Mouse (Mus musculus) thymus, adult 2 months (tissue): ENCODE data around the gene Egln3. TPM values are rescaled to one million over a fixed set of nuclear protein-coding genes. Genes with fewer than 3 reads are reported as not detected.

Source experiments
- DNase-seq: peaks from one replicate; pipeline ENCODE4 v3.0.0; 2021
- H3K27ac ChIP-seq: fragments of 200-500 bp; 2 replicates; pipeline ENCODE4 v1.5.1; 2012; ENCODE audit warnings: low read length, control low read depth; ENCODE audit not compliant: control insufficient read depth, insufficient read depth
- H3K27me3 ChIP-seq: fragments of 200-500 bp; 2 replicates; pipeline ENCODE4 v1.6.1; 2012; ENCODE audit warnings: mild to moderate bottlenecking, low read length, moderate library complexity, mixed read lengths; ENCODE audit not compliant: control insufficient read depth, insufficient read depth
- H3K36me3 ChIP-seq: fragments of 200-500 bp; 2 replicates; pipeline ENCODE4 v1.6.1; 2012; ENCODE audit warnings: mild to moderate bottlenecking, low read length, moderate library complexity; ENCODE audit not compliant: control insufficient read depth, insufficient read depth
- H3K4me1 ChIP-seq: fragments of 200-500 bp; replicated peaks from 2 replicates; pipeline ENCODE4 v1.6.1; 2012; ENCODE audit warnings: low read length; ENCODE audit not compliant: control insufficient read depth, insufficient read depth
- H3K4me3 ChIP-seq: fragments of 200-500 bp; 2 replicates; pipeline ENCODE4 v1.5.1; 2012; ENCODE audit warnings: mild to moderate bottlenecking, low read length, control low read depth, moderate library complexity; ENCODE audit not compliant: control insufficient read depth, insufficient read depth
- CTCF ChIP-seq: fragments of 200-500 bp; IDR thresholded peaks from 2 replicates; pipeline ENCODE4 v1.5.1; 2012; ENCODE audit warnings: mild to moderate bottlenecking, control low read depth, low read length, moderate library complexity, borderline replicate concordance; ENCODE audit not compliant: control insufficient read depth, poor library complexity, insufficient read depth; ENCODE audit errors: extremely low read depth
- POLR2A ChIP-seq: fragments of 200-500 bp; IDR thresholded peaks from 2 replicates; pipeline ENCODE4 v1.6.1; 2012; ENCODE audit warnings: mild to moderate bottlenecking, low read length, control low read depth, moderate library complexity; ENCODE audit not compliant: control insufficient read depth, poor library complexity, insufficient read depth; ENCODE audit errors: extremely low read depth
- WGBS: fragments of 180-500 bp; shearing (Covaris S2); methylation state at CpG from one replicate; pipeline ENCODE4 v1.1.7; 2018; 5-methylcytosine and 5-hydroxymethylcytosine counted together
- polyA plus RNA-seq: library from polyadenylated mRNA; depleted of rRNA; stranded (reverse); fragments of >200 nt; gene quantifications from 2 replicates; pipeline ENCODE4 v1.2.3, GENCODE M21; 2012

Egln3 gene
- polyA plus RNA-seq, 1 experiment: 26.1 TPM

DNA sequence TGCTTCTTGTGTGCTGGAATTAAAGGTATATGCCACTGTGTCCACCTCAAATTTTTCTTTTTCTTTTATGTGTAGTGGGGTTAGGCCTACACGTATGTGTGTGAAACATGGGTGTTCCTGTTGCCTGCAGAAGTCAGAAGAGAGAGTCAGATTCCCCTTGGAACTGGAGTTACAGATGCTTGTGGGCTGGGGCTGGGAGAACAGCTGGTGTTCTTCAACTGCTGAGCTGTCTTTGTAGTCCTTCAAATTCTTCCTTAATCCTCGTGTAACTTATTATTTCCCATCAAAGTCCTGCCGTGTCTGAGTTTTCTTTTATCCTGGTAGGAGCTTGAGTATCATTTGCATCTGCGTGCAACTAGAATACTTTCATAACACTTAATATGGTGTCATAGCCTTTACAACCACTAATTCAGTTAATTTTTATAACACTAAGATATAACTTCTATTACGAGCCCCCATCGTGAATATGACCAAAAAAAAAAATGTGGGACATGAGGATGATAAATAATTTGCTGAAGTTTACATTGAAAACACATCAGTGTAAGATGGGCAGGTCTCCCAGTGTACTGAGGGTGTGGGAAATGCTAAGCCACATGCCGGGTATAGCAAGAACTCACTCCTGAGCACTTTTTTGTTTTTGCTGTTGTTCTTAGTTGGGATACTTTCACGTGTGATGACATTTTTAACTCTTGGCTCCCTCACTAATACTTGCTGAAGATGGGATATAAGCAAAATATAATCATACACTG lies 4.9 kb upstream of the Egln3 start:
- Histone ChIP-seq H3K27me3 (no peaks in the 10 kb centered on the region), H3K4me3 (no peak overlapping the region), H3K27ac (no peak overlapping the region), H3K4me1 (peaks cover 2% of the 10 kb centered on the region), H3K36me3 (no peaks in the 10 kb centered on the region)
- TF ChIP-seq CTCF (no peak), POLR2A (no peak)
- no peak for DNase-seq
- WGBS: 80% methylated on average over 8 of the region's 8 CpGs

DNA sequence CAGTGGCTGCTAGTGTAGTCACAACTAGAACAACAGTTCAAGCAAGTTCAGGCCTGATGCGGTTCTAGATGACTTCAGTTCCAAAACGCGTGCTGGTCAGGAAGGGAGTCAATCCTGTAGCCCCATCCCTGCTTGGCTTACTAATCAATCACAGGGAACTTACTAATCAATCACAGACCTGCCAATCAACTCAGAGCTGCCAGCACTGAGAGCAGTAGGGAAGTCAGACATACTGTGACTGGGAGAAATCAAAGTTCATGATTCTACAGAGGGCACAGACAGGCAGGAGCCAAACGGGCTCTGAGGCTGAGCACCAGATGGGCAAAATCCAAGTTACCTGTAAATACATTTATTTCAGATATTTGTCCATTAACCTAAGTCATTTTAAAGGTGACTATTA lies 2.1 kb upstream of the Egln3 start:
- TF ChIP-seq CTCF (no peak), POLR2A (no peak)
- H3K4me3 ChIP-seq: no peak overlapping the region
- H3K36me3 ChIP-seq: no peaks in the 10 kb centered on the region
- no peaks in the 10 kb centered on the region for H3K27me3 ChIP-seq
- H3K4me1 ChIP-seq: peaks cover 5% of the 10 kb centered on the region
- H3K27ac ChIP-seq: no peak overlapping the region
- DNase-seq: no peak
- WGBS: 97% methylated on average over 4 of the region's 4 CpGs

DNA sequence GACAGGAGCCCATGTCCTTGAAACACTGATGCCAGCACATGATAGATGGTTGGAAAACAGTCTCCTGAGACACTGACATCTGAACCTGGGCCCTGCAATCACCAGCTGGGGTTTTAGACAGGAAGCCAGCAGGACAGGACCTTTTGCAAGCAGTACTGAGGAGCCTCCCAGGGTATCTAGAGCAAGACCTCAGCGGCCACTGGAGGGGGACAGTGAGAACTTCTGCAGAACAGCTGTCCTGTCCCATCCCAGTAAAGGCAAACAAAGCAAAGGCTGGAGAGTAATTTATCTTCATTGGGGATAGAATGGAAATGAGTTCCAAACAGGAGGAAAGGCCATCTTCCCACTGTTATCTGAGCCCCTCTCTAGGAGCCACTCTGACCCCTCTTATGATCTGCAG lies 1.5 kb upstream of the Egln3 start:
- H3K27me3 ChIP-seq: no peaks in the 10 kb centered on the region
- peaks cover 6% of the 10 kb centered on the region for H3K4me1 ChIP-seq
- DNase-seq: peak; percentile 77
- 3% methylated on average over 1 of the region's 1 CpGs for WGBS
- H3K36me3 ChIP-seq: no peaks in the 10 kb centered on the region
- H3K27ac ChIP-seq: no peak overlapping the region
- H3K4me3 ChIP-seq: no peak overlapping the region
- TF ChIP-seq POLR2A (no peak), CTCF (peak; percentile 52; the same call in 1 of the 2 replicates)

DNA sequence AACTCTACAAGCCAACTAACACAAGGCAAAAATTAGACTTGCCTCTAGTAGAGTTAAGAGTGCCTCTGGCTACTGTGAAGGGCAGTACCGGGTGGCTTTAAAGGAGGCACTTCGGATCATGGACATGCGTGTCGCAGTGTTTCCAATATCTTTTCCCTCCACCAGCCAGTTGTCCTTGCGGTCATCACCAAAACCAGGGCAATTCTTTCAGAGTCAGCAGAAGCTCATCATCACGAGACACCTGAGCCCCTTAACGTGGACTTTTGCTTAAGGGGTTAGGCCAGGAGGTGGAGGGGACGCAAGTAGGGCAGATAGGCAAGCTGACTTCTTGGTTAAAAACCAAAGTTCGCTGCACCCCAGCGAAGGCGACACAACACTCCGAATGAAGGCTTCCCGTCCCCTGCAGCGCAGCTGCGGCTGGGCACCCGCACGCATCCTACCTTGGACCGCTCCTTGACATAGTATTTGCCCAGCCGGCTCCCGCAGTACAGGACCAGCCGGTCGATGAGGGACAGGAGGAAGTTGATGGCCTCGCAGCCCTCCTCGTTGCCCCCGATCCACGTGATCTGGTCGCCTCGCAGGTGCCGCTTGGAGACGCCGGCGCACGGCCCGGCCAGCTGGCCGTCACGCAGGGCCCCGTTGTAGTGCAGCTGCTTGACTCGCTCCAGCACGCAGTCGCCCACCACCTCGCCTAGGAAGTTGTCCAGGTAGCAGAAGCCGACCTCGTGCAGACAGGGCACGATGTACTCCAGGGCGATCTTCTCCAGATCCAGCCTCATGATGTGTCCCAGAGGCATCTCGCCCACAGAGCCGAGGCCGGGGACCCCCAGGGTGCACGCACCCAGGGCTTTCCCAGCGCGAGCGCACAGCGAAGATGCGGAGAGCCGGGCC lies 650 bp downstream of the Egln3 start:
- H3K4me1 ChIP-seq: peaks cover 16% of the 10 kb centered on the region
- WGBS: under 1% methylated on average over 55 of the region's 55 CpGs
- no peaks in the 10 kb centered on the region for H3K27me3 ChIP-seq
- TF ChIP-seq POLR2A: no peak
- peak overlapping the region; percentile 88 for H3K4me3 ChIP-seq
- peak; percentile 51 for DNase-seq
- H3K27ac ChIP-seq: peak overlapping the region; percentile 17; the same call in 1 of the 2 replicates
- H3K36me3 ChIP-seq: no peaks in the 10 kb centered on the region

DNA sequence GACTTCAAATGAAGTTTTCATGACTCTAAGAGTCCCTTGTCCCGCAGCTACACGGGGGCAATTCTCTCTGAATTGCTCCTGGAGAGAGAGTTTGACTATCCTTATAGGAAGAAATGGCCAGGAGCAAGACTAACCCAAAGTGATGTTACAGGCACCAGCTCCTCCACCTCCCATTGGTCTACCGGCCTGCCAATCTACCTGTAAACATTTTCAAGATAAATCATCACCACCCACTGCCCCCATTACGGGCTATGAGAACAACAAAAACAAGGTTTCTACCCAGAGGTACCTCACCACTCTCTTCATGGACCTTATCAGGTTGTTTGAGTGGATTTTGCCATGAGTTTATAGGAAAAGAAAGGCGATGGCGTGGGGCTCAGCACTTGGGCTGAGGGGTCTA lies 1.4 kb downstream of the Egln3 start:
- no peaks in the 10 kb centered on the region for H3K27me3 ChIP-seq
- peak overlapping the region; percentile 17; the same call in 1 of the 2 replicates for H3K27ac ChIP-seq
- no peak for TF ChIP-seq CTCF
- no peak for TF ChIP-seq POLR2A
- peak; percentile 69 for DNase-seq
- H3K4me1 ChIP-seq: peaks cover 23% of the 10 kb centered on the region
- WGBS: 4% methylated on average over 6 of the region's 6 CpGs
- no peaks in the 10 kb centered on the region for H3K36me3 ChIP-seq
- H3K4me3 ChIP-seq: peak overlapping the region; percentile 88

DNA sequence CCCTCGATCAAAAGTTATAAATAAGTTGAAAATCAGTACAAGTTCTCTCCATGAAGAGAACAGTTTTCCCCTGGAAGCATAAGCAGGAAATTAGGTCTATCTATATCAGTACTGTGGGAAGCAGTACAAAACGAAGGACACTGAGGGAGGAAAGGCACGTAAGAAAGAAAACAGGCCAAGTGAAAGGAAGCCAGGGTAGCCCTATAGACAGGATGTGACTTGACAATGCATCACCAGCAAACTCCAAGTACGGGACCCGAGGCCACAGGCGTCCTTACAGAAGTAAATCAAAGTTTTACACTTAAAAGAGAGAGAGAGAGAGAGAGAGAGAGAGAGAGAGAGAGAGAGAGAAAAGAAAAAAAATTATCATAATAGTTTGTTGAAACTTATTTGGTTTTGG lies 2.8 kb downstream of the Egln3 start:
- DNase-seq: no peak
- Histone ChIP-seq H3K4me1 (peaks cover 29% of the 10 kb centered on the region), H3K27me3 (no peaks in the 10 kb centered on the region), H3K36me3 (no peaks in the 10 kb centered on the region), H3K27ac (no peak overlapping the region), H3K4me3 (no peak overlapping the region)
- 6% methylated on average over 6 of the region's 6 CpGs for WGBS
- TF ChIP-seq CTCF (no peak), POLR2A (no peak)

DNA sequence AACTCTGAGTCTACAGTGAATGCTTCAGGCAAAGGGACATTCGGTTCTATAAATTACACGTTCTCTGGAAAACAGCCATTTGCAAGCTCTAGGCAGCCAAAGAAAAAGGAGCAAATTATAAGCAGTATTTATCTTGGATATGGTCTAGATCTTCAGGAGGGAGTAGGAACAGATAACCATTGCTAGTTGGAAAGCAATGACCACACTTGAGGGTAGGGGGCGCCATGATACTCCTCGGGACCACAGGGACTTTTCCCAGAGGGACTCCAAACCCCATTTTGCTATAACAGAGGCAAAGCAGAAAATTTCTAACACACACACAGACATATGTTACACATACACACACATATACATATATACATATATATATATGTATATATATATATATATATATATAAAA lies 3.5 kb downstream of the Egln3 start:
- 51% methylated on average over 4 of the region's 4 CpGs for WGBS
- Histone ChIP-seq H3K4me1 (peaks cover 29% of the 10 kb centered on the region), H3K27me3 (no peaks in the 10 kb centered on the region), H3K36me3 (no peaks in the 10 kb centered on the region), H3K4me3 (no peak overlapping the region), H3K27ac (no peak overlapping the region)
- TF ChIP-seq POLR2A: no peak
- TF ChIP-seq CTCF: no peak
- peak; percentile 40 for DNase-seq
